Mouse (Mus musculus): Measurements from ENCODE around the gene Zfp433. TPM values are rescaled to one million over a fixed set of nuclear protein-coding genes. Genes with fewer than 3 reads are reported as not detected.

Gene Zfp433
- 20.2 TPM for polyA plus RNA-seq (2014; fragmentation: Illumina TruSeq; extraction: RNeasy Lipid Tissue Mini Kit (QIAGEN cat#74804); ENCODE audit: low read depth, low replicate concordance)

GRCm38 (mm10) chr10:81704531-81705301 is at the start of gene Zfp433:
Gene Zfp433 (plus strand): TSS chr10:81704825.

GRCm38 (mm10) chr10:81770506-81771403 is 66.1 kb downstream of the Zfp433 start, which contains the start of gene Gm3055:
Gene Gm3055 (minus strand): TSS chr10:81771161.

Other genes starting within 250 kb of the Zfp433 start
- 3.2 TPM for gene Nfic, start 249.2 kb upstream of the Zfp433 start, polyA plus RNA-seq (2014; fragmentation: Illumina TruSeq; extraction: RNeasy Lipid Tissue Mini Kit (QIAGEN cat#74804); ENCODE audit: low read depth, low replicate concordance)
- gene Celf5, start 222.1 kb upstream of the Zfp433 start, polyA plus RNA-seq (2014; fragmentation: Illumina TruSeq; extraction: RNeasy Lipid Tissue Mini Kit (QIAGEN cat#74804); ENCODE audit: low read depth, low replicate concordance), result 4.3 TPM
- not detected for gene Ncln, start 208.4 kb upstream of the Zfp433 start, polyA plus RNA-seq (2014; fragmentation: Illumina TruSeq; extraction: RNeasy Lipid Tissue Mini Kit (QIAGEN cat#74804); ENCODE audit: low read depth, low replicate concordance)
- gene S1pr4, start 204.7 kb upstream of the Zfp433 start, polyA plus RNA-seq (2014; fragmentation: Illumina TruSeq; extraction: RNeasy Lipid Tissue Mini Kit (QIAGEN cat#74804); ENCODE audit: low read depth, low replicate concordance), result not detected
- gene Gna15, start 180.6 kb upstream of the Zfp433 start, polyA plus RNA-seq (2014; fragmentation: Illumina TruSeq; extraction: RNeasy Lipid Tissue Mini Kit (QIAGEN cat#74804); ENCODE audit: low read depth, low replicate concordance), result not detected
- gene Gna11, start 159.6 kb upstream of the Zfp433 start, polyA plus RNA-seq (2014; fragmentation: Illumina TruSeq; extraction: RNeasy Lipid Tissue Mini Kit (QIAGEN cat#74804); ENCODE audit: low read depth, low replicate concordance), result 1.9 TPM
- gene Aes, start 145.3 kb upstream of the Zfp433 start, polyA plus RNA-seq (2014; fragmentation: Illumina TruSeq; extraction: RNeasy Lipid Tissue Mini Kit (QIAGEN cat#74804); ENCODE audit: low read depth, low replicate concordance), result 4.5 TPM
- gene Tle2, start 130.3 kb upstream of the Zfp433 start, polyA plus RNA-seq (2014; fragmentation: Illumina TruSeq; extraction: RNeasy Lipid Tissue Mini Kit (QIAGEN cat#74804); ENCODE audit: low read depth, low replicate concordance), result 1.5 TPM
- gene Tle6, start 103.8 kb upstream of the Zfp433 start, polyA plus RNA-seq (2014; fragmentation: Illumina TruSeq; extraction: RNeasy Lipid Tissue Mini Kit (QIAGEN cat#74804); ENCODE audit: low read depth, low replicate concordance), result 0.90 TPM
- gene BC025920, start 98.6 kb upstream of the Zfp433 start, polyA plus RNA-seq (2014; fragmentation: Illumina TruSeq; extraction: RNeasy Lipid Tissue Mini Kit (QIAGEN cat#74804); ENCODE audit: low read depth, low replicate concordance), result 0.90 TPM
- not detected for gene Sirt6, start 77.0 kb upstream of the Zfp433 start, polyA plus RNA-seq (2014; fragmentation: Illumina TruSeq; extraction: RNeasy Lipid Tissue Mini Kit (QIAGEN cat#74804); ENCODE audit: low read depth, low replicate concordance)
- 1.0 TPM for gene Ankrd24, start 76.3 kb upstream of the Zfp433 start, polyA plus RNA-seq (2014; fragmentation: Illumina TruSeq; extraction: RNeasy Lipid Tissue Mini Kit (QIAGEN cat#74804); ENCODE audit: low read depth, low replicate concordance)
- gene Gm10778, start 55.8 kb upstream of the Zfp433 start, polyA plus RNA-seq (2014; fragmentation: Illumina TruSeq; extraction: RNeasy Lipid Tissue Mini Kit (QIAGEN cat#74804); ENCODE audit: low read depth, low replicate concordance), result 6.5 TPM
- 11.6 TPM for gene Gm3055, start 66.3 kb downstream of the Zfp433 start, polyA plus RNA-seq (2014; fragmentation: Illumina TruSeq; extraction: RNeasy Lipid Tissue Mini Kit (QIAGEN cat#74804); ENCODE audit: low read depth, low replicate concordance)
- 3.0 TPM for gene Gm4767, start 107.4 kb downstream of the Zfp433 start, polyA plus RNA-seq (2014; fragmentation: Illumina TruSeq; extraction: RNeasy Lipid Tissue Mini Kit (QIAGEN cat#74804); ENCODE audit: low read depth, low replicate concordance)
- gene Gm32687, start 159.1 kb downstream of the Zfp433 start, polyA plus RNA-seq (2014; fragmentation: Illumina TruSeq; extraction: RNeasy Lipid Tissue Mini Kit (QIAGEN cat#74804); ENCODE audit: low read depth, low replicate concordance), result 13.4 TPM
- gene Zfp781, start 225.7 kb downstream of the Zfp433 start, polyA plus RNA-seq (2014; fragmentation: Illumina TruSeq; extraction: RNeasy Lipid Tissue Mini Kit (QIAGEN cat#74804); ENCODE audit: low read depth, low replicate concordance), result 4.8 TPM